Mouse (Mus musculus) spleen, adult 12 weeks (tissue): Measurements from ENCODE around the gene Armc12.

Source experiments
- DNase-seq: peaks from one replicate; pipeline ENCODE4 v3.0.0; 2022; ENCODE audit warnings: low spot score

The Armc12 gene

GRCm38 (mm10) chr17:28530506-28530905 is at the start of gene Armc12:
Armc12 (plus strand) TSS chr17:28530806.
- DNase-seq: no peak

- DNase-seq: peak; percentile 2
Measured at GRCm38 (mm10) chr17:28484704-28485445, 45.7 kb upstream of the Armc12 start.

- peak; percentile 24 for DNase-seq
Measured at GRCm38 (mm10) chr17:28485446-28485948, 45.1 kb upstream of the Armc12 start.

- DNase-seq: peak; percentile 88
Measured at GRCm38 (mm10) chr17:28485977-28486400, 44.6 kb upstream of the Armc12 start.

GRCm38 (mm10) chr17:28486720-28487119 is 43.9 kb upstream of the Armc12 start:
- no peak for DNase-seq

- no peak for DNase-seq
Measured at GRCm38 (mm10) chr17:28487584-28488257, 42.9 kb upstream of the Armc12 start.

- DNase-seq: no peak
Measured at GRCm38 (mm10) chr17:28488258-28489013, 42.2 kb upstream of the Armc12 start.

GRCm38 (mm10) chr17:28491035-28491770 is 39.4 kb upstream of the Armc12 start:
- no peak for DNase-seq

- DNase-seq: no peak
Measured at GRCm38 (mm10) chr17:28495832-28496231, 34.8 kb upstream of the Armc12 start.

GRCm38 (mm10) chr17:28499190-28499589 is 31.4 kb upstream of the Armc12 start:
- DNase-seq: no peak

- no peak for DNase-seq
Measured at GRCm38 (mm10) chr17:28500465-28500864, 30.1 kb upstream of the Armc12 start.

- DNase-seq: no peak
Measured at GRCm38 (mm10) chr17:28502196-28502821, 28.3 kb upstream of the Armc12 start.

GRCm38 (mm10) chr17:28504182-28504581 is 26.4 kb upstream of the Armc12 start:
- no peak for DNase-seq

- DNase-seq: no peak
Measured at GRCm38 (mm10) chr17:28505591-28505990, 25.0 kb upstream of the Armc12 start.

- DNase-seq: no peak
Measured at GRCm38 (mm10) chr17:28506895-28507294, 23.7 kb upstream of the Armc12 start.

GRCm38 (mm10) chr17:28507496-28507895 is 23.1 kb upstream of the Armc12 start:
- no peak for DNase-seq

- DNase-seq: no peak
Measured at GRCm38 (mm10) chr17:28510445-28511342, 19.9 kb upstream of the Armc12 start.

- no peak for DNase-seq
Measured at GRCm38 (mm10) chr17:28511616-28512541, 18.7 kb upstream of the Armc12 start.

GRCm38 (mm10) chr17:28512696-28513095 is 17.9 kb upstream of the Armc12 start:
- DNase-seq: no peak
